Mouse (Mus musculus): ENCODE results near the gene Arhgdia. TPM values are rescaled to one million over a fixed set of nuclear protein-coding genes. Genes with fewer than 3 reads are reported as not detected.

Arhgdia gene
- total RNA-seq, 1 experiment from 2014 or later, result 166 TPM

DNA sequence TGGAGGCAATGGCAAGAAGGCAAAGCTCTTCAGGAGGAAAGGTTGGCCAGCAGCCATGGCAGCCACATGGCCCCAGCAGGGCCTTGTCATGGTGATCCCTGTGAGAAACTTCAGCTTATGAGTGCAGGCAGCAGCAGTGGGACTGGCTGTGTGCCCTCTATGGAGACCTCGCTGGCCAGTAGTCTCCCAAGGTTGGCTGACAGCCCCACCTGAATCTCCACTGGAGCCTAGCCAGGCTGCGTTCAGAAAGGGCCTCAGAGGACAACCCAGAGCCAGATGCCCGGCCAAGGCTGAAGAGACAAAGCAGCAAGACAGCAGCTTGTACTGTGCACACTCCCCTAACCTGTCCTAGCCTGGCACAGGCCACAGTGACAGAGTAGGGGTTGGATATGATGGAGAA is 42.9 kb downstream of the Arhgdia start:
- ATAC-seq (ENCODE audit: extremely low read depth, insufficient number of reproducible peaks, low FRiP score, poor library complexity, severe bottlenecking), result no peak

DNA sequence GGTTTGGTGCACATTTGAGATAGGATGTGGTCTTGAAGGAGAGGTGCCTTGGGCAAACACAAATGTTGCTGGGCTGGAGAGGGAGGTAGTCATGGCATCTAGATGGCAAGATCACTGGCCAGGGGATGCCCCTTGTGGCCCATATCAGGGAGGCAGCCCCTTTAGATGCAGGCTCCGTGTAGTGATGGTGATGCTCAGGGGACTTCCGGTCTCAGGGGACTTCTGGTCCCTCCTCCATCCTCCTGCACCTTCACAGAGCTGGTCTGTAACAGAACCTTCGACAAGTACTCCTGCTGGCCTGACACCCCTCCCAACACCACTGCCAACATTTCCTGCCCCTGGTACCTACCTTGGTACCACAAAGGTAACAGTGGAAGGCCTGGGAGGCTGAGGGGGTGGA is 45.6 kb downstream of the Arhgdia start:
- no peak for ATAC-seq (ENCODE audit: extremely low read depth, insufficient number of reproducible peaks, low FRiP score, poor library complexity, severe bottlenecking)

DNA sequence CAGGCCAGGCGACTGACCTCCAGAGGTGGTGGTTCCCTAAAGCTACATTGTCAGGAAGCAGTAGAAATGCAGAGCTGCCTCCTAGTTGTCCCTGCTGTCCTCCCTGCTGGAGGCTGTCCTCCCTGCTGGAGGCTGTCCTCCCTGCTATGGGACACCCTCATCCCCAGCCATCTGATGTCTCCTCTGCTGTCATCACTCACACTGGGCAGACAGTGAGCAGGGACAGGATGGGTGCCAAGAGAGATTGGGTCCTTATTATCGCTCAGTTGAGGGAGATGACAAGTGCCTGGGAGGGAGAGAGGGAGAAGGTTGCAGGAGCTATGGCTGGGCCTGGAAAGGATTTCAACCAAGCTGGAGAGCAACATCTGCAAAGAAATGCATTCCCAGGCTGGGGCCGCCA is 46.3 kb downstream of the Arhgdia start:
- no peak for ATAC-seq (ENCODE audit: extremely low read depth, insufficient number of reproducible peaks, low FRiP score, poor library complexity, severe bottlenecking)

DNA sequence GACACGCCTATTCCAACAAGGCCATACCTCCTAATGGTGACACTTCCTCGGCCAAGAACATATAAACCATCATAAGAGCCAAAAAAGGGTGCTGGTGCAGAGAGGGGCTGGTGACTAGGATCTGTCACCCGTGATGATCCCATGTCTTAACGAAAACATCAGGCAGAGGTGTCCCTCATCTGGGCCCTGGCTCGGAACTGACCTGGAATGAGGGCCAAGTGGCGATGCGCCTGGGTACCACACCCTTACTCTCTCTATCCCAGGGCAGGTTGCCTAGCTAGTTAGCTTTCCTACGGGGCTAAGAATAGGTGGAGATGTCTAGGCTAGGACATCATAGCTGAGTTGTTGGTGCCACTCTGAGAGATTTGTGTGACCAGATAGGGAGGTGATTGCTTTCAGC is 47.3 kb downstream of the Arhgdia start:
- no peak for ATAC-seq (ENCODE audit: extremely low read depth, insufficient number of reproducible peaks, low FRiP score, poor library complexity, severe bottlenecking)

DNA sequence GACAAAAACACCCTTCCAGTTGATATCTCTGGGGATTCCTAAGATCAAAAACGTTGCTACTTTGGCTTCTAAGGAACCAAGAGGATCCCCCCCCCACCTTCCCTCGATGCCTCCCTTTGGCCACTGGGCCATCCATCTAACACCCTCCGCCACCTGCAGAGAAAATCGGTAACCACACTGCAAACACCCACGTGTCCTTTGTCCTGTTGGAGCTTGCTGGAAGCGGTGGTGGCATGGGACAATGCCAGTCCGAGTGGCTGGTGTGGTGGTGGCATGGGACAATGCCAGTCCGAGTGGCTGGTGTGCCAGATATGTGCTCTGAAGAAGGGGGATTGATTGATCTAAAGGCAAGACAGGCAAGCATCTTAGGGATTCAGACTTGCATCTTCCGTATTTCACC is 49.8 kb downstream of the Arhgdia start:
- ATAC-seq (ENCODE audit: extremely low read depth, insufficient number of reproducible peaks, low FRiP score, poor library complexity, severe bottlenecking), result no peak

DNA sequence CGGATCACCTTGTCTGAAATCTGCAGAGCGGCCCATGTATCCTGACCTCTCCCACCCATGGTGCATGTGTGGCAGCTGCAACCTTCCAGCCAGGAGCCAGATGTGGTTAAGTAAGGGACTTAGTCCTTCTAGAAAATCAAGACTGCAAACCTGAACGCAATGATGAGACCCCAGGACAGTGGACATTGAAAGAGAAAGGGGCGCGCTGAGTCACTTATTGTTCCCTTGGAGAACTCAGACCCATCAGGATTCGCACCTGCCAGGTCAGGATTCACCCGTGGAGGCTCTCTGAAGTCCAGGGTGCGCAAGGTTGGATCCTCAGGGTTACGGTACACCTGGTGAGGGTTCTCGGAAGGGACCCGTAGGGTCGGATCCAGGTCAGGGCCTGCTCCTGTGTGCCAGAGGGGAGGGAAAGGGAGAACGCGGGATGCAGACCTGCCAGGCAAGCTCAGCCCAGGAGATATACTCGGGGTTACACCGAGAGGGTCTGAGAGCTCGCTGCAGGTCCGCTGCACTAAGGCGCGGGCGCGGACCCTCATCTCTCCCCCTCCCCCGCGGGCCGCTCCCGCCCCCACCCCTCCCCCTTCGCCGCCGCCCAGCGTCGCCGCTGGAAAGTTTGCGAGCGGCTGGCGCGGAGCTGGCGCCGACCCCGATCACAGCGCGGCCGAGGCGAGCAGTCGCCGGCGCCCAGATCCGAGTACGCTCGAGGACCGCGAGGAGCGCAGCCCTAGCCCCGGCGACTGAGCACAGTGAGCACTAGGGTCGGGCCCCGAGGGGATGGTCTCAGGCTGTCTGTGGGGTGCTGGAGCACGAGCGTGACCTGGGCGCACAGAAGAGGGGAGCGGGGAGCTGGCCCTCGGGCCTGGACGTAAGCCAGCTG is 51.1 kb downstream of the Arhgdia start, which contains the start of gene Gcgr:
Gene Gcgr, plus strand, starts transcription at position 615 of the 880 bp plus-strand sequence.
- ATAC-seq (ENCODE audit: extremely low read depth, insufficient number of reproducible peaks, low FRiP score, poor library complexity, severe bottlenecking), result no peak

DNA sequence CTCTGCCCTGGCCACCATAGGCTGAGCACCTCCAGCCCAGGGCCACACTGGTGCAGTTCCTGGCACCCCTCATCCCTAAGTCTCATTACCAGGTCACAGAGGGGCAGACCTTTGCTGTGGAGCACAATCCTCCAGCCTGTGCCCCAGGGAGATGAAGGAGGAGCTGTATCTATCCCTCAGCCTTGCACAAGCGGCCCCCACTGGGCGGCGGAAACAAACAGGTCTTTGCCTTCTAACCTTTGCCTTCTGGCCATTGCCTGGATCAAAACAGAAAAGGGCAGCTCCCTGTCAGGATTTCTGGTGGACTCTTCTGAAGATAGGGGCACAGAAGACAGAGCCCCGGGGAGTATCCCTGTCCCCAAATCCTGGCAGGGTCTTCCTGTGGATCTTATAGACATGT is 52.5 kb downstream of the Arhgdia start:
- ATAC-seq (ENCODE audit: extremely low read depth, insufficient number of reproducible peaks, low FRiP score, poor library complexity, severe bottlenecking), result no peak

Other genes with a start within 250 kb of the Arhgdia start
- 1,411 and 1,557 TPM in 2 replicates for gene Actg1, start 233.1 kb downstream of the Arhgdia start, total RNA-seq (2017)
- gene Fscn2, start 220.1 kb downstream of the Arhgdia start, total RNA-seq (2017), result 0.47 TPM in 1 of 2 replicates, not detected in the other
- gene Faap100, start 202.9 kb downstream of the Arhgdia start, total RNA-seq (2017), result 13.3 and 15.6 TPM in 2 replicates
- 24.4 and 25.4 TPM in 2 replicates for gene Nploc4, start 143.9 kb downstream of the Arhgdia start, total RNA-seq (2017)
- not detected in 2 replicates for gene Tspan10, start 139.0 kb downstream of the Arhgdia start, total RNA-seq (2017)
- not detected in 2 replicates for gene Pde6g, start 128.1 kb downstream of the Arhgdia start, total RNA-seq (2017)
- 5.9 and 9.5 TPM in 2 replicates for gene Oxld1, start 123.6 kb downstream of the Arhgdia start, total RNA-seq (2017)
- gene Ccdc137, start 123.5 kb downstream of the Arhgdia start, total RNA-seq (2017), result 35.0 and 48.6 TPM in 2 replicates
- gene Arl16, start 114.0 kb downstream of the Arhgdia start, total RNA-seq (2017), result 13.4 and 17.1 TPM in 2 replicates
- gene Mrpl12, start 97.0 kb downstream of the Arhgdia start, total RNA-seq (2017), result 20.8 and 24.1 TPM in 2 replicates
- gene Slc25a10, start 89.8 kb downstream of the Arhgdia start, total RNA-seq (2017), result 5.0 and 7.9 TPM in 2 replicates
- gene Gcgr, start 50.9 kb downstream of the Arhgdia start, total RNA-seq (2017), result 0.23 TPM in 1 of 2 replicates, not detected in the other
- gene Mcrip1, start 31.9 kb downstream of the Arhgdia start, total RNA-seq (2017), result 15.0 and 16.9 TPM in 2 replicates
- not detected in 2 replicates for gene Ppp1r27, start 30.5 kb downstream of the Arhgdia start, total RNA-seq (2017)
- gene P4hb, start 8.4 kb downstream of the Arhgdia start, total RNA-seq (2017), result 122 and 155 TPM in 2 replicates
- 52.7 and 88.0 TPM in 2 replicates for gene Alyref, start 16.7 kb upstream of the Arhgdia start, total RNA-seq (2017)
- 15.7 and 22.0 TPM in 2 replicates for gene Anapc11, start 16.8 kb upstream of the Arhgdia start, total RNA-seq (2017)
- not detected in 2 replicates for gene Npb, start 26.9 kb upstream of the Arhgdia start, total RNA-seq (2017)
- 31.7 and 47.8 TPM in 2 replicates for gene Pcyt2, start 36.3 kb upstream of the Arhgdia start, total RNA-seq (2017)
- 181 and 194 TPM in 2 replicates for gene Sirt7, start 43.6 kb upstream of the Arhgdia start, total RNA-seq (2017)
- 25.5 and 33.5 TPM in 2 replicates for gene Mafg, start 52.0 kb upstream of the Arhgdia start, total RNA-seq (2017)
- gene Pycr1, start 62.1 kb upstream of the Arhgdia start, total RNA-seq (2017), result 1.6 TPM in 1 of 2 replicates, not detected in the other
- not detected in 2 replicates for gene Myadml2, start 66.5 kb upstream of the Arhgdia start, total RNA-seq (2017)
- gene Notum, start 79.6 kb upstream of the Arhgdia start, total RNA-seq (2017), result not detected in 2 replicates
- gene Aspscr1, start 91.3 kb upstream of the Arhgdia start, total RNA-seq (2017), result 59.7 and 74.8 TPM in 2 replicates
- 24.2 and 44.7 TPM in 2 replicates for gene Cenpx, start 132.1 kb upstream of the Arhgdia start, total RNA-seq (2017)
- 47.1 and 47.6 TPM in 2 replicates for gene Lrrc45, start 132.3 kb upstream of the Arhgdia start, total RNA-seq (2017)
- gene Rac3, start 139.8 kb upstream of the Arhgdia start, total RNA-seq (2017), result 0.98 TPM in 1 of 2 replicates, not detected in the other
- 6.8 and 8.1 TPM in 2 replicates for gene Dcxr, start 145.7 kb upstream of the Arhgdia start, total RNA-seq (2017)
- gene Cbr2, start 150.5 kb upstream of the Arhgdia start, total RNA-seq (2017), result 0.81 TPM in 1 of 2 replicates, not detected in the other
- 26.0 and 37.3 TPM in 2 replicates for gene Hmga1b, start 181.2 kb upstream of the Arhgdia start, total RNA-seq (2017)
- 3.8 and 5.9 TPM in 2 replicates for gene Rfng, start 202.6 kb upstream of the Arhgdia start, total RNA-seq (2017)
- gene Gps1, start 202.6 kb upstream of the Arhgdia start, total RNA-seq (2017), result 59.6 and 60.3 TPM in 2 replicates
- 30.9 and 32.5 TPM in 2 replicates for gene Dus1l, start 214.8 kb upstream of the Arhgdia start, total RNA-seq (2017)
- gene Fasn, start 242.9 kb upstream of the Arhgdia start, total RNA-seq (2017), result 22.0 and 28.3 TPM in 2 replicates

All from neutrophil, adult 5-6 weeks (primary cell).